Mouse (Mus musculus) monocyte, adult 2 months (primary cell): ENCODE results near the gene Phb.
"Not testable (repeated sequence)": the region's sequence is repeated elsewhere in the genome, so short reads cannot be mapped to it uniquely, and the experiment has no call there.

Experiments used
- DNase-seq, 2 experiments: peaks; one replicate each; pipeline ENCODE4 v3.0.0; 2022; ENCODE audit warnings: low spot score in 2 of 2, low read depth in 1 of 2

The Phb gene

DNA sequence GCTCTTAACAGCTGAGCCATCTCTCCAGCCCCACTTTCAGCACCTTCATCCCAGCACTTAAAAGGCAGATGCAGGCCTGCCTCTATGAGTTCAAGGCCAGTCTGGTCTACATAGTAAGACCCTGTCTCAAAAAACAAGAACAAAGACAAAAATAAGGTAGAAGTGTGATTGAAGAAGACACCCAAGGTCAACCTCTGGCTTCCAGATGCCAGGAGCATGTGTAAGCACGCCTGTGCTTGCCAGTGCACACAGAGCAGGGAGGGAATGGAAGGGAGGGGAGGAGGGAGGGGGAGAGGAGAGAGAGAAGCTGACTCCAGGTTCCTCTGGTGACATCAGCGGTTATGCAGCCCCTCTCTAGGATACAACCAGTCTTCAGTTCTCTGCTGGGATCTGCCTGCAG is 16.8 kb upstream of the Phb start:
- DNase-seq = no peak

DNA sequence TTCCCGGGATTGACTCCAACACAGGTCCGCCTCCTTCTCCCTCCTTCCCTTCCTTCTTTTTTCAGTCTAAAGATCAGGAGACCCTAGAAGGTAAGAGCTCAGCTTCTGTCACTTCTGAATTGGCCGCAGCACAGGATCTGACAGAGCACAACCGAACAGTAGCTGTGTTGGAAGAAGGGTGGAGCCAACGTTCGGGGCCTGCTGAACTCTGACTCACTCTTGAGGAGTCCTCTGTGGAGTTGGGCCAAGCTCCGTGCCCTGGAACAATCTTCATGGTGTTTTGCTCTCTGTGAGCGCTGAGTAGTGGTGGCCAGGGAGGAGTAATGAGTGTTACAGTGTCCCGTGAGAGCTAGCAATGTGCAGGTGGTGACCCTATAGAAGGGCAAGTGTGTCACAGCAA is 15.8 kb upstream of the Phb start:
- DNase-seq = no peak

DNA sequence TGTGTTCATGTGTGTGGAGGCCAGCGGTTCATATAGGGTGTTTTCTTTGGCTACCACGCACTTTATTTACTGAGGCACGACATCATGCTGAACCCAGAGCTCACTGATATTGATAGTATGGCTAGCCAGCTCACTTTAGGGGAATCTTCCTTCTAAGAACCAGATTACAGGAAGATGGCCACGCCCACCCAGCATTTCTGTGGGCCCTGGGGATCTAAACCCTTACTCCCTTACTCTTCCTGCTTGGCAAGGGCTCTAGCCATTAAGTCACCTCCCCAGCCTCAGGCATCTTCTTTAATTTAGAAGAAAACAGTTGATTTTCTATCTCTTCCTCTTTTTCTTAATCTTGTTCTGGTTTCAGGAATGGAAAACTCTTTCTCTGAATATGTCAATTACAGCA is 9.3 kb upstream of the Phb start:
- no peak for DNase-seq

DNA sequence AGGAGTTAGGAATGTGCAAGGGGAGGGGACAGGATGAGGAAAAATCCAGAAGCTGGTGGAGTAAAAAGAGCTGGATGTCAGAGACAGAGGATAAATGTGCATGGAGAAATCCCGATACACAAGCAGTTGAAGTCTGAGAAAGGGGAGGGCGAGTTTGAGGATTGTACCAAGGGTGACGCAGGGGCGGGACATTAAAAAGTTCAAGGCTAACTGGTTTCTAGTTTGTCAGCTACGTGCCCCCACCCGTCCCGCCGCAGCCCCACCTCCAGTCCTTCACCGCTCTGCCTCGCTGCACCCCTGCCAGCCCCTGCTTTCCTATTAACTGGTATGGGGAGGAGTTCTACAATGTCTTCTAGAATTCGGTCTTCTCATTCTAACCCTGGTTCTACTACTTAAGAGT is 420 bp downstream of the Phb start:
- DNase-seq = no peak

DNA sequence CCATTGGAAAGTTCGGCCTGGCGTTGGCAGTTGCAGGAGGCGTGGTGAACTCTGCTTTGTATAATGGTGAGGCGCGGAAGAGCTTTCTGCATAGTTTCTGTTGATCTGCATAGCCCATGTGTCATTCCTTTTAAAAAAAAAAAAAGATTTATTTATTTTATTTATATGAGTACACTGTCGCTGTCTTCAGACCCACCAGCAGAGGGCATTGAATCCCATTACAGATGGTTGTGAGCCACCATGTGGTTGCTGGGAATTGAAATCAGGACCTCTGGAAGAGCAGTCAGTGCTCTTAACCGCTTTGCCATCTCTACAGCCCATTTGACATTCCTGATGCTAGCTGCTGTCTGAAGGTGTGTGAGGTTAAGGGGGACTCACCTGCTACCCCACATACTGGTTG is 1.3 kb downstream of the Phb start:
- DNase-seq = not testable (repeated sequence)

DNA sequence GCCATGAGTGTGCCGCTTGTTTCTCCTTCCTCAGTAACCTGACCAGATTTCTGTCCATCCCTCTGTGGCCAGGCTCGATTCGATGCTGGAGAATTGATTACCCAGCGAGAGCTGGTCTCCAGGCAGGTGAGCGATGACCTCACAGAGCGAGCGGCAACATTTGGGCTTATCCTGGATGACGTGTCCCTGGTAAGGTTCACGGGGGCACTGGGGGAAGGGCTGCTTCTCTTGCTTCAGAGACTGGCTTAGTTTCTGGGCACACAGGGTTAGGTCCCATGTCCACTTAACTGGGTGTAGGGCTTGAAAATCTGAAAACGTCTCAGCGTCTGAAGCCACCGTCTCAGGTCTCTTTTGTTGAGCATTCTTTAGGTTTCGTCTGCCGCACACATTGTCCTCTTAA is 8.7 kb downstream of the Phb start:
- no peak for DNase-seq

DNA sequence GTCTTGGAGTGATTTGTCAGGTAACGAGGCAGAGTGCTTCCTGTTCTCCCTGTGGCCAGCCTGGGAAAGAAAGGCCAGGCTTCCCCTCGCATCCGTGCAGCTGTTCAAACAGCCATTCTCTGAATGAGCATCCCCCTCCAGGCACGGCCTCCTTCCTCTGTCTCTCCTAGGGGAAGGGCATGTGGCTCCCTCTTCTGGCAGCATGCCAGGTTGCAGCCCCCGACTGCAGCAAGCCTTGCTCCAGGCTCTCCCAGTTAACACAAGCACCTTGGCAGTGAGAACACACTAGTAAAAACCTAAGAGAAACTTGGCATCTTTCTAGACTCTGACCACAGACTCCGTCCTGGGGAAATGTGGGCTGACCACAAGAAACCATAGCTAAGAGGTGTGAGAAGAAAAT is 9.6 kb downstream of the Phb start:
- peak; percentile 18 to 37 for DNase-seq

DNA sequence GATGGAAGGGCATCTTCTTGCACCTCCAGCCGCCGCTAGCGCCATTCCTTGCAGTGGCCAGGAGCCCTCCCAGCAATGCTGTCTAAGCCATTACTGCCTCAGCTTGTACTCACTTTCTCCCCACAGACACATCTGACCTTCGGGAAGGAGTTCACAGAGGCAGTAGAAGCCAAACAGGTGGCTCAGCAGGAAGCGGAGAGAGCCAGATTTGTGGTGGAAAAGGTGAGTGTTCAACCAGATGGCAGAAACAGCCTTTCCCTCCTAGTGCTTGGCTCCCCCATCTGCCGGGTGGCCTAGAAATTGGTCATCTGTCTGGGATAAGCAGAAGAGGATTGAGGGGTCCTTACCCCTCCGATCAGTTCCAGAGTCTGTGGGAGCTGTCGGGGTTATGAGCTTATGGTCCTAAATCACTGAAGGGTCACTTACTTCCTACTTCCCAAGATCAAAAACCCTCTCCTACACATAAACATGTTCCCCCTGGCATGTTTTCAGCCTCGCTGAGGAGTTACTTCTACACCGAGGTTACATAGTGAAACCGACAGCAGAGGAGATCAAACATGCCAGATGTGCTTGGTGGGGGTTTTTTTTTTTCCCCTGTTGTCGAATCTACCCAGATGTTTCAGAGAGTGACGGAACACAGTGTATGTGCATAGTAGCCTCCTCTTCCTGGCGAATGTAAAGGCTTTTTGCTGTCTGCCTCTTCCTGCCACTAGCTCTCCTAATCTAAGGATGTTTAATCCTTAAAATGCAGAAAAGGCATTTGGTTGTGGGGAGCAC is 11.4 kb downstream of the Phb start:
- no peak for DNase-seq

DNA sequence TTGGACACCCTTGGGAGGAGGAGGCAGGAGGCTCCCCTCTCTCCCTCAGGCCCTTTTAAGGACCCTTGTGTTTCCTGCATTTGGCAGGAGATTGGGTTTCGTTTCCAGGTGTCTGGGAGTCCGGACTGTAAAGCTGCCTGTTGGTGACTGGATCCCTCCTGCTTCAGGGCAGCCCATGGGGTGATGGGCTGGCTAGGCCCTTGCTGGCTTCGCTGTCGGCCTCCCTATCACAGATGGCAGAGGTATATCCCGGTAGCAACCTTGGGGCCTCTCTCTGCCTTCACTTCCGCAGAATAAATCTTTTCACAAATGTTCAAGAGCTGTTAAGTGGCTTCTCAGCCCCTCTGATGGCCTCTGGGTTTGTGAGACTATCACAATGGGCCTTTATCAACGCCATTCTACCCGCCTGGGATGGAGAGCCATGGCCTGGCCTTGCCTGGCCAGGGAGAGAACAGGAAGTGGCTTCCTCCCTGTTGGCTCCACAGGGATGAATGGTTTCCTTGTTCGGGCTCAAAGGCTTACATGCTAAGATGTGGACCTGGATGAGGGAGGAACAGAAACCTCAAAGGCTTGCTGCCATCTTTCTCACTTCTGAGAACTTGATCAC is 15.3 kb downstream of the Phb start:
- no peak for DNase-seq

DNA sequence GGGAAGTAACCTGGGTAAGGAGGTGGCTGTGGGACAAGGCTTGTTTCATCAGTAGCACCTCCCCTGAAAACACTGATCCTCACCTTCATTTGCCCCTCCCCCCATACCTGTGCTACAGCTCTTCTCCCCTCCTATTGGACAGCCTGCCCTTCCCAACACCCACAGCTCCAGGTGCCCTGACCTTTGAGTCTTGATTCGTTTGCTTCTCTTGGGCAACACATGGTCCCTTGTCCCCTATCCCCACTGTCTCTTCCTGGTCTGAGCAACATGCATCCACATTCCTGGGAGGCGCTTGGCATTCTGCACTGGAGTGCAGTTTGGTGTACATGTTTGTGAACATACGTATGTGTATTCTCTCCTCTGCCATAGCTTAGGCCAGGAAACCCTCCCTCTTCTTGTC is 16.2 kb downstream of the Phb start:
- no peak for DNase-seq

DNA sequence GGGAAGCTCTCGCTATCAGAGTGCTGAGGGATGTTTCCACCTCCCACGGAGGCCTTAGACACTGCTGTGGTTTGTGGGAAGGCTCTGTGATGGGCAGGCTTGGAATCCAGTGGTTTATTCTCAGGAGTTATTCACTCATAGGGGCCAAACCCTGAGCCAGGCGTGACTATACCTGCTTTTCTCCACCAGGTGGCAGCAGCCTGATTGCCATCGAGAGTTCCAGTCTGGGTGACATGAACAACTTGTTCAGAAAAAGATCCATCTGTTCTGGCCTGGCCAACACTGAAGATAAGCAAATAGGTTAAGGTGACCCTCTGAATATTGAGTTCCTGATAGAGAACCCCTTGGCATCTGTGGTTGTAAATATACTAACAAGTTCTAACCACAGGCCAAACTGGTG is 19.3 kb downstream of the Phb start:
- peak; percentile 40 to 59 for DNase-seq

DNA sequence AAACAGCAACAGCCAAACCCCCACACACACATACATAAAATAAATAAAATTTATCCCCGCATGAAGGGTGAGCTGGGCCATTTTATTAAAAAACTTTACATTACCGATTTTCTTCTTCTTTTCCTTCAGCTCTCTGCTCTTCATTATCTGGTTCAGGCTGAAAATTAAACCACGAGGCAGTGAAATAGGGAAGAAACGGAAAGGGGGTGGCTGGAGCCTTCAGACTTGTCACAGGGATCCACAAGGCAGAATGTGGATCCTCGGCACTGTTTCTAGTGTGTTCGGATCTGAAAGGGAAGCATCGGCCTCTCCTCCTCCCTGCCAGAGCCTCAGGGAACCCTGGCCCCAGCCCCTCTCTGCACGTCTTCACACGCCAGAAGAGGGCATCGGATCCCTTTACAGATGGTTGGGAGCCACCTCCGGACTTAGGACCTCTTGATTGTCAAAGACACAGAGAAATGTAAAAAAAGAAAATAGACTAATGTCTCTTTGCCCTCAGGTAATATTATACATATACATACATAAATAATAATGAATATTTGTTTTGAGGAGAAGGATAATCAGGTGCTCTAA is 20.4 kb downstream of the Phb start:
- DNase-seq = no peak

DNA sequence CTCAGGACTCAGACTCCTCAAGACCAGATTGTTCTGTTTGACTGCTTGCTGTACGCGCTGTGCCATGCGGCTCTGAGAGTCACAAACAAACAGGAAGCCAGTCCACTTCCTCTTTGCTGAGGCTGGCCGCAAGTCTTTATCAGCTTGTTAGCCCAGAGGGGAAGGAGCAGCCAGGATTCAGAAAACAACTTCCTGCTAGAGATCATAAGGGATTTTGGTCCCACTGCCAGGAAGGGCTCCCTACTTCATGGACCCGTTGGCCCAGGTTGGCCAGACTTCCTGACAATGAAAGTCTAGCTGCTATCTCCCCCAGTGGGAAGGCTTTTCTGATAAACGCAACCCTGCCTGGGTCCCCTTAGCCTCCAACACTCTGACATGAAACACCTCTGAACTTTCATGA is 21.8 kb downstream of the Phb start:
- DNase-seq = peak in 1 of 2 experiments; percentile 63

DNA sequence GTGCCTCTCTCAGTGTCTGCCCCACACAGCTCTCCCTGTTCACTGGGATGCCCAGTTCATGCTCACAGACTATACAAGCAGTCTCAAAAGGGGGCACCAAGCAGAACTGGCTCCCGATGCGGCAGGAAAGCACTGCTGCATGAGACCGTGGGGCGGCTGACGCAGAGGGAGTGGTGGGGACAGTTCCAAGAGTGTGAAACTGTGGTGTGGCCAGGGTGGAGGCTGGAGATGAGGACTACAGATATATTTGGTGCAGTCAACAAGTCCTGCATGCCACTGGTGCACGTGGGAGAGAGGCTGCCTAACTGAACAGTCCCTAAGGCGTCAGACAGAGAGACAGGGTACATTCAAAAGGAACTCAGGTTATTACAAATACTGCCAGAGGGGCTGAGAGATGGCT is 22.2 kb downstream of the Phb start:
- no peak for DNase-seq

DNA sequence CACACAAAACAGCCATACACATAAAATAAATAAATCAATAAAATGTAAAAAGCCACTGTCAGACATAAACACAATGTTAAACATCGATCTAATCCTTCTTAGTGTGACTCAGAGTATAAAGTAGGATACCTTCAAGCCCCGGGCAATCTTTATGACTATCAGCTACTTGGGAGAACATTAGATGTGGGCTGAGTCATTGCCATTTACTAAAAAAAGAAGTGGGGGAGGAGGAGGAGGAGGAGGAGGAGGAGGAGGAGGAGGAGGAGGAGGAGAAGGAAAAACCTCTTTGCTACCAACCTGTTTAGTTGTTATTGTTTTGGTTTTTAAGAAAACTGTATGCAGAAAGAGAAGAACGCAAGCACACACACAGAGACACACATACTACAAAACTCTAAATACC is 22.8 kb downstream of the Phb start:
- DNase-seq = no peak

DNA sequence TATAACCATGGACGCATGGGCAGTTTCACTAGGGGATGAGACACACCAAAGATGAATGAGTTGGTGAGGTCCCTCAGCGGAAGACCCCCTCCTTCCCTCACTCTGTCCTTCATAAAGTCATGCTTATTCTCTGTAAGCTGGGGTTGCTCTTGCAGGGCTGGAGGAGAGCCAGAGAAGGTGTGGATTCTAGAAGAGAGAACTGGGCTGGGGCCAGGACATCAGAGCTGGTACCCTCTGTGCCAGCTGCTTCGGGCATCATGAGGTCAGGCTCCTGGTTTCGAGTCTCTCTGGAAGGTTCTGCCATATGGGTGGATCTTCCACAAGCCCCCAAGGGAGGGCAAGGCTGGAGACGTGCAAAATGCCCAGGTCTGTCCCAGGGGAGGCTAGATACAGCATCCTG is 31.8 kb downstream of the Phb start:
- no peak for DNase-seq

DNA sequence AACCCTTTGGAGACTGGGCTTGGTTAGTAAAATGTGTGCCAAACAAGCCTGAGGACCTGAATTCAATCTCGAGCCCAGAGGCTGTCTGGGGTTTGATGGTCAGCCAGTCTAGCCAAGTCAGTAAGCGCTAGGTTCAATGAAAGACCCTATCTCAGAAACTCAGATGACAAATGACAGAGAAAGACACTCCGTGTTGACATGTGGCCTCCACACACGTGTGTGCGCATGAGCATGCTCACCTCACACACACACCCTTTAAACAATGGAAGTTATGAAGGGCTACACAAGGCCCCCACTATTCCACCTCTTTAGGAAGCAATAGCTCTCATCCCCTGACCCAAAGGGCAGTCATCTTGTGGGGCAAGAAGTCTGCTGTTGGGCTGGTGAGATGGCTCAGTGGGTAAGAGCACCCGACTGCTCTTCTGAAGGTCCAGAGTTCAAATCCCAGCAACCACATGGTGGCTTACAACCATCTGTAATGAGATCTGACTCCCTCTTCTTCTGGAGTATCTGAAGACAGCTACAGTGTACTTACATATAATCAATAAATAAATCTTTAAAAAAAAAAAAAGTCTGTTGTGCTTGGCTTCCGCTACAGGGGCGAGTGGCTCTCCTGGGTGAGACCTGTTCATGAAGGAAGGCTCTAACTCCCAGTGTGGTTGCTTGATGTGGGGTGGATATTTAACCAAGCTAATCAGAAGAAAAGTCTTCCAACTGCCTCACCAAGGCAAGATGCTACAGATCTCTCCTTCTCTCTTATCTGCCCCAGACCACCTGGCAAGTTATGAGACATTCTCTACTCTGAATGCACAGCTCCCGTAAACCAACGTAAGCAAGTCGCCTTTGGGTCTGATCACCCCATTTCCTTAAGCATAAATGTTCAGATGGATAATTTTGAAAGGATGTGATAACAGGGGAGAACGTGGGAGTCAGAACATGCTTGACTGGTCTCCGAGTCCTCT is 34.3 kb downstream of the Phb start:
- no peak for DNase-seq

DNA sequence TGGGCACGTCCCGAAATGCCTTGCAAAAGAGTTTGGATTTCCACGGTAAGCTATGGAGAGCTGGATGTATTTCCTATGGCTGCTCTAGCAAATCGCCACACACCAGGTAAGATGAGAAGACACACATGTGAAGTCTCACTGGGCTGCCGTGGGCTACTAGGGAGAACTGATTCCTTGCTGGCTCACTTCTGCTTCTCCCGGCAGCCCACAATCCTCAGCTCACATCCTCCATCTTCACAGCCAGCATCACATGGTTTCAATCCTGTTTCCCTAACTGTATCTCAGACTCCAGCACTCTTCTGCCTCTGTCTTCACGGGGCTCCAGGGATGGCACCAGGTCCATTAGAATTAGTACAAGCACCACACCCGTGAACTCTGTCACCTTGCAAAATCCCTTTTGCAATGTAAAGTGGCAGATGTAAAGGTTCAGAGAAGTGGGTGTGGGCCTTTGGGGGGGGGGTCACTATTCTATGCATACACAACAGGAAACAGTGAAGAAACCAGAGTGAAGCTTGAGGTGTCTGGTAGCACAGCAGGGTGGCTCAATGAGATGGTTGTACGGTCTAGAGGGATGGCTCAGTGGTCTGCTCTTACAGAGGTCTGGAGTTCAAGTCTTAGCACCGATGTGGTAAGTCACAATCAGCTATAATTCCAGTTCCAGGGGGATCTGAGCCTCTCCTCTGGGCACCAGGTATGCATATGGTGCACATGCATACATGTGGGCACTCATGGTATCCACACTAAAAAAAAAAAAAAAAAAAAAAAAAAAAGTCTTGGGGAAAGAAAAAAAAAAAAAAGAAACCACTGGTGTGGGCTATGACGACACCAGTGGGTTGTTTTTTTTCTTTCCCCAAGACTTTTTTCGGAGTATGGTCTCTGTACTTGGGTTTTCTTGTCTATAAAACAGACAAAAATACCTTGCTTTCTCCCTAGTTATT is 37.5 kb downstream of the Phb start:
- DNase-seq = no peak

DNA sequence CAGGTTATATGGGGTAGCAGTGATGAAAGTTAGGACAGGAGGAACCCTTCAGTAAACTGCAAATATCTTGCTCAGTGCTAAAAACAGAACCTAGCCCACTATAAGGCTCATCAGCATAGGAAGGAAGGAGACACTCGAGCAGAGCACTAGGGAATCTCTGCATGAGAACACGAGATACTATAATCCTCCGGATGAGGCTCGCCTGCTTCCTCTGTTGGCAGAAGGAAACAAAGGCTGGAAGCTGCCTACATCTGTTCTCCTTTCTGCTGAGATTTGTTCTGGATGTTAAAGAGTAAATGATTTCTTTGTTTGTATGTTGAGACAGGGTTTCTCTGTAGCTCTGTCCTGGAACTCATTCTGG is 38.2 kb downstream of the Phb start:
- no peak for DNase-seq

DNA sequence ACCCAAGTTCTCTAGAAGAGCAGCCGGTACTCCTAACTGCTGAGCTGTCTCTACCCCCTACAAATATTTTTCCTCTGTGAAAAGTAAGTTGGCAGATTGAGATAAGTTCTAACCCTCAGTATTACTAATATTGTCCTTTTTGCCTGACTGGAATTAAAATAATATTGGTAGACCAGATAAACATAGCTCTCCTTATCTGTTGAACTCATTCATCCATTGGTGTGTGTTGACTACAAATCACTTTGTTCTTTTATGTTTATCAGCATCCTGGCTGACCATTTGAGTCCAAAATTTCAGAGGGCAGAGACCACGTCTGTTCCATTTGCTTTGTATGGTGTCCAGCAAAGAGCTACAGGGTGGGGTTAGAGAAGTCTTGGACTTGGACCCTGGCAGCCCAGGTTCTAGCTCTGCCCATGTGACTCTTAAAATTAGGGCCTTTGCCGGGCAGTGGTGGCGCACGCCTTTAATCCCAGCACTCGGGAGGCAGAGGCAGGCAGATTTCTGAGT is 42.8 kb downstream of the Phb start:
- no peak for DNase-seq
